Mouse (Mus musculus) stomach, embryonic 14.5 days (tissue): Measurements from ENCODE around the gene Alcam. TPM values are rescaled to one million over a fixed set of nuclear protein-coding genes. Genes with fewer than 3 reads are reported as not detected.

Experiments
- ATAC-seq: fragments of 200-750 bp; cut with Nextera tagmentation; 2 replicates; pipeline ENCODE4 v1.8.0; 2017; ENCODE audit warnings: low read depth, moderate TSS enrichment; ENCODE audit not compliant: insufficient number of reproducible peaks, insufficient read depth, low FRiP score
- H3K27ac ChIP-seq: fragments of 300-500 bp; sonication (generic); 2 replicates; pipeline ENCODE4 v1.5.1; 2014; ENCODE audit warnings: mild to moderate bottlenecking, low read length, moderate library complexity, mixed read lengths
- H3K27me3 ChIP-seq: fragments of 300-500 bp; sonication (generic); 2 replicates; pipeline ENCODE4 v1.6.1; 2014; ENCODE audit warnings: low read length, control low read depth, mixed read lengths; ENCODE audit not compliant: control insufficient read depth, insufficient read depth
- H3K36me3 ChIP-seq: fragments of 300-500 bp; sonication (generic); 2 replicates; pipeline ENCODE4 v1.6.1; 2014; ENCODE audit warnings: mild to moderate bottlenecking, control low read depth, low read length, moderate library complexity, mixed read lengths; ENCODE audit not compliant: control insufficient read depth, insufficient read depth
- H3K4me1 ChIP-seq: fragments of 300-500 bp; sonication (generic); 2 replicates; pipeline ENCODE4 v1.6.1; 2014; ENCODE audit warnings: low read length, control low read depth, mixed read lengths; ENCODE audit not compliant: control insufficient read depth, insufficient read depth
- H3K4me2 ChIP-seq: fragments of 300-500 bp; sonication (generic); replicated peaks from 2 replicates; pipeline ENCODE4 v1.6.1; 2014; ENCODE audit warnings: low read depth, low read length, control low read depth
- H3K4me3 ChIP-seq: fragments of 300-500 bp; sonication (generic); 2 replicates; pipeline ENCODE4 v1.5.1; 2014; ENCODE audit warnings: low read depth, low read length, control low read depth
- H3K9ac ChIP-seq: fragments of 300-500 bp; sonication (generic); replicated peaks from 2 replicates; pipeline ENCODE4 v1.6.1; 2014; ENCODE audit warnings: low read depth, mild to moderate bottlenecking, control low read depth, low read length, moderate library complexity, mixed read lengths
- H3K9me3 ChIP-seq: fragments of 300-500 bp; sonication (generic); 2 replicates; pipeline ENCODE4 v1.6.1; 2016; ENCODE audit warnings: low read depth, low read length, control low read depth; ENCODE audit not compliant: control insufficient read depth
- WGBS: fragments of 180-500 bp; shearing (Covaris S2); extraction: QIAGEN DNeasy Blood & Tissue Kit; methylation state at CpG from one replicate; pipeline ENCODE4 v1.1.7; 2014; 5-methylcytosine and 5-hydroxymethylcytosine counted together
- polyA plus RNA-seq: library from polyadenylated mRNA; unstranded; fragments of >200 nt; fragmentation: Nextera tagmentation; extraction: Ambion mirVana; gene quantifications from 2 replicates; pipeline ENCODE4 v1.2.1, GENCODE M21; 2014

Gene Alcam
- polyA plus RNA-seq, 1 experiment from 2014 or later, result 103 TPM

GRCm38 (mm10) chr16:52331341-52331830 lies 122.5 kb downstream of the Alcam start:
- ATAC-seq, result no peak
- no peaks in the 10 kb centered on the region for H3K27me3 ChIP-seq
- H3K4me3 ChIP-seq, result no peak overlapping the region
- no peak overlapping the region for H3K4me2 ChIP-seq
- no peaks in the 10 kb centered on the region for H3K9me3 ChIP-seq
- H3K9ac ChIP-seq, result no peak overlapping the region
- H3K27ac ChIP-seq, result no peak overlapping the region
- WGBS, result 87% methylated on average over 3 of the region's 3 CpGs
- H3K36me3 ChIP-seq, result no peaks in the 10 kb centered on the region
- no peaks in the 10 kb centered on the region for H3K4me1 ChIP-seq

GRCm38 (mm10) chr16:52329420-52329819 lies 124.5 kb downstream of the Alcam start:
- Histone ChIP-seq H3K9ac (no peak overlapping the region), H3K27ac (no peak overlapping the region), H3K4me2 (no peak overlapping the region), H3K4me1 (no peaks in the 10 kb centered on the region), H3K27me3 (no peaks in the 10 kb centered on the region), H3K4me3 (no peak overlapping the region), H3K9me3 (no peaks in the 10 kb centered on the region), H3K36me3 (no peaks in the 10 kb centered on the region)
- WGBS, result 46% methylated on average over 2 of the region's 2 CpGs
- ATAC-seq, result no peak

DNA sequence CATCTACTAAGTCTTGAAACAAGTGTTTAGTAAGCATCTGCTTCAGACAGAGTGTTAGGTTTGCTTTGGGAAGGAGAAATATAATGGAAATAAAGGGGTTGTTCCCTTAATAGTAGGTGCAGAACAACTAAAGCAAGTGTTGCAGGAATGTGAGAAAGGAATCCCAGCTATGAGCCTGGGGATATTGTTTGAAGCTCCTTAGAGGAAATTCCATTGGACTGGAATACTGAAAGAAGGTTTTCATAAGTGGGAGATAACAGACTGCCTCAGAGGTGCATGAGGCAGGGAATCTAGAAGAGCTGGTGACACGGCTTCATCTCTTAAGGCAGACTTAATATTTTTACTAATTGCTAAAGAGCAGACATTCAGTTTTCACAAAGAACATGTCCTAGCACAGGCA lies 134.6 kb downstream of the Alcam start:
- Histone ChIP-seq H3K4me1 (no peaks in the 10 kb centered on the region), H3K4me2 (no peak overlapping the region), H3K27me3 (no peaks in the 10 kb centered on the region), H3K9me3 (no peaks in the 10 kb centered on the region), H3K27ac (no peak overlapping the region), H3K9ac (no peak overlapping the region), H3K4me3 (no peak overlapping the region), H3K36me3 (no peaks in the 10 kb centered on the region)
- 62% methylated on average over 1 of the region's 1 CpGs for WGBS
- no peak for ATAC-seq

- Histone ChIP-seq H3K4me3 (no peak overlapping the region), H3K9me3 (no peaks in the 10 kb centered on the region), H3K9ac (no peak overlapping the region), H3K27me3 (no peaks in the 10 kb centered on the region), H3K36me3 (no peaks in the 10 kb centered on the region), H3K27ac (no peak overlapping the region), H3K4me1 (no peaks in the 10 kb centered on the region), H3K4me2 (peak overlapping the region; percentile 21; the same call in 1 of the 2 replicates)
- WGBS, result 21% methylated on average over 9 of the region's 9 CpGs
- ATAC-seq, result peak; percentile 61; the same call in 1 of the 2 replicates
Observed at GRCm38 (mm10) chr16:52311073-52311472, 142.8 kb downstream of the Alcam start.

DNA sequence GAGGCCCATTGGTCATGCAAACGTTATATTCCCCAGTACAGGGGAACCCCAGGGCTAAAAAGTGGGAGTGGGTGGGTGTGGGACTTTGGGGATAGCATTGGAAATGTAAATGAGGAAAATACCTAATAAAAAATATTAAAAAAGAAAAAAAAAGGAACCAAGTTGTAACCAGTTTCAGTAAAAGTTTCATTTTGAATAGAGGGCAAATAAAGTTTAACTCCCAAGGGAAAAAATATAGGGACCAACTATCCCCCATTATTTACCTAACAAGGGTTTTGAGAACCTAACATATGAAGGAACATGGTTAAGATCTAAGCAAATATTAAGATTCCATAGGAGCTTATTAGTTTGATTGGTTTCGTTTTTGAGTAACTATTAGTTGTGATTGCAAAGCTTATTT lies 146.9 kb downstream of the Alcam start:
- H3K4me1 ChIP-seq, result no peaks in the 10 kb centered on the region
- no peaks in the 10 kb centered on the region for H3K36me3 ChIP-seq
- no peaks in the 10 kb centered on the region for H3K9me3 ChIP-seq
- H3K4me3 ChIP-seq, result no peak overlapping the region
- H3K4me2 ChIP-seq, result no peak overlapping the region
- H3K27me3 ChIP-seq, result no peaks in the 10 kb centered on the region
- no peak overlapping the region for H3K27ac ChIP-seq
- 88% methylated on average over 2 of the region's 2 CpGs for WGBS
- H3K9ac ChIP-seq, result no peak overlapping the region
- no peak for ATAC-seq

GRCm38 (mm10) chr16:52303532-52303902 lies 150.4 kb downstream of the Alcam start:
- Histone ChIP-seq H3K4me2 (no peak overlapping the region), H3K4me3 (no peak overlapping the region), H3K27me3 (no peaks in the 10 kb centered on the region), H3K4me1 (no peaks in the 10 kb centered on the region), H3K9ac (no peak overlapping the region), H3K36me3 (no peaks in the 10 kb centered on the region), H3K9me3 (no peaks in the 10 kb centered on the region), H3K27ac (no peak overlapping the region)
- no peak for ATAC-seq
- WGBS, result 90% methylated on average over 4 of the region's 4 CpGs

GRCm38 (mm10) chr16:52302790-52303531 lies 150.9 kb downstream of the Alcam start:
- H3K4me1 ChIP-seq, result no peaks in the 10 kb centered on the region
- H3K9me3 ChIP-seq, result no peaks in the 10 kb centered on the region
- no peak overlapping the region for H3K9ac ChIP-seq
- H3K4me3 ChIP-seq, result no peak overlapping the region
- H3K27ac ChIP-seq, result no peak overlapping the region
- H3K4me2 ChIP-seq, result no peak overlapping the region
- H3K27me3 ChIP-seq, result no peaks in the 10 kb centered on the region
- no peaks in the 10 kb centered on the region for H3K36me3 ChIP-seq
- ATAC-seq, result no peak
- WGBS, result 70% methylated on average over 9 of the region's 9 CpGs

DNA sequence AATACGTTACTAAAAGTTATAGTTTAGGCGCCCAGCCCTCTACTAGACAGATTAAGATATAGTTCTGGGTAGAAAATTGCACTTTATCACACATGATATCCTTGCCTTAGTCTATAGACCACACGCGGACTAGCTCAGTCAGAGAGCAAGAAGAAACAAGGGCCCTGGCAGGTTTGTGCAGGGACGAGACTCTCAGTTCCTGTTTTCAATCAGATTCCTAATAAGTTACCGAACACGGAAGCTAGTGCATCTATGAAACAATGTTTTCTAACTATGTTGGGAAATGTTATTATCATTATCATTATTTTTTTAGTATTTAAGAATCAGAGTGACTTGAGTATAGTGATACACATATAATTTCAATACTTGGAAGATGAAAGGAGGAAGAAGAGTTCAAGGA lies 152.1 kb downstream of the Alcam start:
- Histone ChIP-seq H3K4me2 (no peak overlapping the region), H3K9ac (no peak overlapping the region), H3K4me3 (no peak overlapping the region), H3K36me3 (no peaks in the 10 kb centered on the region), H3K9me3 (no peaks in the 10 kb centered on the region), H3K27ac (no peak overlapping the region), H3K4me1 (no peaks in the 10 kb centered on the region), H3K27me3 (no peaks in the 10 kb centered on the region)
- ATAC-seq, result no peak
- 81% methylated on average over 7 of the region's 7 CpGs for WGBS

DNA sequence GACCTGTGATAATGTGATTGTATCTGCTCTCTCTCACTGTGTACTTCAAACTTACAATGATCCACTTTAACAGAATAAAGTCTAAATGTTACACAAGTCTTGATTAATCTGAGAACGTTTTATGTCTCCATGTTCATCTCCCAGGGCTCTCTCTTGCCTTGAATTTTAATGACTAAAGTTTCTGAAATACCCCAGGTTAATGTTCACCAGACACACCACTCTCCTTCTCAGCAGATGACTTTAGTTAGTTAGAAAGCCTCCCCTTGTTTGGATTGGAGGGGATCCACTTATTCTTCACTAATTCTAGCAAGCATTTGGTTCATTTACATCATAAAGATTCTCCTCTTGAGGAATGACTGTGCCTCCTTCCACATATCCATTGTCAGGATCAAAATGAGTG lies 157.5 kb downstream of the Alcam start:
- Histone ChIP-seq H3K4me1 (no peaks in the 10 kb centered on the region), H3K4me2 (no peak overlapping the region), H3K9ac (no peak overlapping the region), H3K4me3 (no peak overlapping the region), H3K9me3 (no peaks in the 10 kb centered on the region), H3K27ac (no peak overlapping the region), H3K27me3 (no peaks in the 10 kb centered on the region), H3K36me3 (peaks cover 3% of the 10 kb centered on the region; the same call in 1 of the 2 replicates)
- WGBS, result 53% methylated on average over 1 of the region's 1 CpGs
- no peak for ATAC-seq
